Mouse (Mus musculus): ENCODE data around the gene Gm10717.
"Not testable (repeated sequence)": the region's sequence is repeated elsewhere in the genome, so short reads cannot be mapped to it uniquely, and the experiment has no call there.

Gm10717 gene

GRCm38 (mm10) chr9:3023985-3024648 lies 1.1 kb upstream of the Gm10717 start:
- not testable (repeated sequence) for DNase-seq (ENCODE audit: low read depth, low spot score)

DNA sequence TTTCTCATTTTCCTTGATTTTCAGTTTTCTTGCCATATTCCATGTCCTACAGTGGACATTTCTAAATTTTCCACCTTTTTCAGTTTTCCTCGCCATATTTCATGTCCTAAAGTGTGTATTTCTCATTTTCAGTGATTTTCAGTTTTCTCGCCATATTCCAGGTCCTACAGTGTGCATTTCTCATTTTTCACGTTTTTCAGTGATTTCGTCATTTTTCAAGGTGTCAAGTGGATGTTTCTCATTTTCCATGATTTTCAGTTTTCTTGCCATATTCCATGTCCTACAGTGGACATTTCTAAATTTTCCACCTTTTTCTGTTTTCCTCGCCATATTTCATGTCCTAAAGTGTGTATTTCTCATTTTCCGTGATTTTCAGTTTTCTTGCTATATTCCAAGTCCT lies 436 bp downstream of the Gm10717 start:
- DNase-seq (ENCODE audit: low read depth, low spot score), result not testable (repeated sequence)

DNA sequence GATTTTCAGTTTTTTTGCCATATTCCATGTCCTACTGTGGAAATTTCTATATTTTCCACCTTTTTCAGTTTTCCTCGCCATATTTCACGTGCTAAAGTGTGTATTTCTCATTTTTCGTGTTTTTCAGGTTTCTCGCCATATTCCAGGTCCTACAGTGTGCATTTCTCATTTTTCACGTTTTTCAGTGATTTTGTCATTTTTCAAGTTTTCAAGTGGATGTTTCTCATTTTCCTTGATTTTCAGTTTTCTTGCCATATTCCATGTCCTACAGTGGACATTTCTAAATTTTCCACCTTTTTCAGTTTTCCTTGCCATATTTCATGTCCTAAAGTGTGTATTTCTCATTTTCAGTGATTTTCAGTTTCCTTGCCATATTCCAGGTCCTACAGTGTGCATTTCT lies 919 bp downstream of the Gm10717 start:
- DNase-seq (ENCODE audit: low read depth, low spot score), result not testable (repeated sequence)

- DNase-seq (ENCODE audit: low read depth, low spot score), result not testable (repeated sequence)
These were observed 1.5 kb downstream of the Gm10717 start for GRCm38 (mm10) chr9:3026741-3027140.

DNA sequence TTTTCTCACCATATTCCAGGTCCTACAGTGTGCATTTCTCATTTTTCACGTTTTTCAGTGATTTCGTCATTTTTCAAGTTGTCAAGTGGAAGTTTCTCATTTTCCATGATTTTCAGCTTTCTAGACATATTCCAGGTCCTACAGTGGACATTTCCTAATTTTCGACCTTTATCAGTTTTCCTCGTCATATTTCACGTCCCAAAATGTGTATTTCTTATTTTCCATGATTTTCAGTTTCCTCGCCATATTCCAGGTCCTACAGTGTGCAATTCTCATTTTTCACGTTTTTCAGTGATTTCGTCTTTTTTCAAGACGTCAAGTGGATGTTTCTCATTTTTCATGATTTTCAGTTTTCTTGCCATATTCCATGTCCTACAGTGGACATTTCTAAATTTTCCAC lies 2.0 kb downstream of the Gm10717 start:
- peak; percentile 73 for DNase-seq (ENCODE audit: low read depth, low spot score)

DNA sequence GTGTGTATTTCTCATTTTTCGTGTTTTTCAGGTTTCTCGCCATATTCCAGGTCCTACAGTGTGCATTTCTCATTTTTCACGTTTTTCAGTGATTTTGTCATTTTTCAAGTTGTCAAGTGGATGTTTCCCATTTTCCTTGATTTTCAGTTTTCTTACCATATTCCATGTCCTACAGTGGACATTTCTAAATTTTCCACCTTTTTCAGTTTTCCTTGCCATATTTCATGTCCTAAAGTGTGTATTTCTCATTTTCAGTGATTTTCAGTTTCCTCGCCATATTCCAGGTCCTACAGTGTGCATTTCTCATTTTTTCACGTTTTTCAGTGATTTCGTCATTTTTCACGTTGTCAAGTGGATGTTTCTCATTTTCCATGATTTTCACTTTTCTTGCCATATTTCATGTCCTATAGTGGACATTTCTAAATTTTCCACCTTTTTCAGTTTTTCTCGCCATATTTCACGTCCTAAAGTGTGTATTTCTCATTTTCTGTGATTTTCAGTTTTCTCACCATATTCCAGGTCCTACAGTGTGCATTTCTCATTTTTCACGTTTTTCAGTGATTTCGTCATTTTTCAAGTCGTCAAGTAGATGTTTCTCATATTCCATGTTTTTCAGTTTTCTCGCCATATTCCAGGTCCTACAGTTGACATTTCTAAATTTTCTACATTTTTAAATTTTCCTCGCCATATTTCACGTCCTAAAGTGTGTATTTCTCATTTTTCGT lies 4.2 kb downstream of the Gm10717 start:
- not testable (repeated sequence) for DNase-seq (ENCODE audit: low read depth, low spot score)

DNA sequence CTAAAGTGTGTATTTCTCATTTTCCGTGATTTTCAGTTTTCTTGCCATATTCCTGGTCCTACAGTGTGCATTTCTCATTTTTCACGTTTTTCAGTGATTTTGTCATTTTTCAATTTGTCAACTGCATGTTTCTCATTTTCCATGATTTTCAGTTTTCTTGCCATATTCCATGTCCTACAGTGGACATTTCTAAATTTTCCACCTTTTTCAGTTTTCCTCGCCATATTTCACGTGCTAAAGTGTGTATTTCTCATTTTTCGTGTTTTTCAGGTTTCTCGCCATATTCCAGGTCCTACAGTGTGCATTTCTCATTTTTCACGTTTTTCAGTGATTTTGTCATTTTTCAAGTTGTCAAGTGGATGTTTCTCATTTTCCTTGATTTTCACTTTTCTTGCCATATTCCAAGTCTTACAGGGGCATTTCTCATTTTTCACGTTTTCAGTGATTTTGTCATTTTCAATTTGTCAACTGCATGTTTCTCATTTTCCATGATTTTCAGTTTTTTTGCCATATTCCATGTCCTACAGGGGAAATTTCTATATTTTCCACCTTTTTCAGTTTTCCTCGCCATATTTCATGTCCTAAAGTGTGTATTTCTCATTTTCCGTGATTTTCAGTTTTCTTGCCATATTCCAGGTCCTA lies 5.6 kb downstream of the Gm10717 start:
- DNase-seq (ENCODE audit: low read depth, low spot score), result peak; percentile 100

DNA sequence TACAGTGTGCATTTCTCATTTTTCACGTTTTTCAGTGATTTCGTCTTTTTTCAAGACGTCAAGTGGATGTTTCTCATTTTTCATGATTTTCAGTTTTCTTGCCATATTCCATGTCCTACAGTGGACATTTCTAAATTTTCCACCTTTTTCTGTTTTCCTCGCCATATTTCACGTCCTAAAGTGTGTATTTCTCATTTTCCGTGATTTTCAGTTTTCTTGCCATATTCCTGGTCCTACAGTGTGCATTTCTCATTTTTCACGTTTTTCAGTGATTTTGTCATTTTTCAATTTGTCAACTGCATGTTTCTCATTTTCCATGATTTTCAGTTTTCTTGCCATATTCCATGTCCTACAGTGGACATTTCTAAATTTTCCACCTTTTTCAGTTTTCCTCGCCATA lies 9.1 kb downstream of the Gm10717 start, which contains the start of gene Gm17535:
TSS of gene Gm17535 (plus strand) at position 301 of the 400 bp plus-strand sequence.
- not testable (repeated sequence) for DNase-seq (ENCODE audit: low read depth, low spot score)

- not testable (repeated sequence) for DNase-seq (ENCODE audit: low read depth, low spot score)
These were observed 11.4 kb downstream of the Gm10717 start, which contains the start of gene Gm10715 for GRCm38 (mm10) chr9:3036577-3036976. TSS of gene Gm10715 (plus strand) at chr9:3036877.

DNA sequence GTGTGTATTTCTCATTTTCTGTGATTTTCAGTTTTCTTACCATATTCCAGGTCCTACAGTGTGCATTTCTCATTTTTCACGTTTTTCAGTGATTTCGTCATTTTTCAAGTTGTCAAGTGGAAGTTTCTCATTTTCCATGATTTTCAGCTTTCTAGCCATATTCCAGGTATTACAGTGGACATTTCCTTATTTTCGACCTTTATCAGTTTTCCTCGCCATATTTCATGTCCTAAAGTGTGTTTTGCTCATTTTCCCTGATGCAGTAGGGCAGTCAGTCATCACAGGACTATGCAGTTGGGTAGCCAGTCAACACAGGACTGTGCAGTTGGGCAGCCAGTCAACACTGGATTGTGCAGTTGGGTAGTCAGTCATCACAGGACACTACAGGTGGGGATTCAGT lies 12.9 kb downstream of the Gm10717 start:
- DNase-seq (ENCODE audit: low read depth, low spot score), result peak; percentile 13
